Mouse (Mus musculus): ENCODE data around the gene Gm20521.

Gene Gm20521

GRCm38 (mm10) chr14:54892200-54892599 is 9.0 kb downstream of the Gm20521 start, which contains the start of gene Pabpn1:
Gene Pabpn1, plus strand, starts transcription at chr14:54892500.
- no peak for DNase-seq (ENCODE audit: low read depth in 2 of 2, low spot score in 2 of 2)

- DNase-seq (ENCODE audit: low read depth in 2 of 2, low spot score in 2 of 2), result peak; percentile 96 to 98
Observed at GRCm38 (mm10) chr14:54893651-54894181, 10.5 kb downstream of the Gm20521 start.

GRCm38 (mm10) chr14:54894296-54895151 is 11.3 kb downstream of the Gm20521 start:
- no peak for DNase-seq (ENCODE audit: low read depth in 2 of 2, low spot score in 2 of 2)

GRCm38 (mm10) chr14:54897445-54897844 is 14.2 kb downstream of the Gm20521 start:
- DNase-seq (ENCODE audit: low read depth in 2 of 2, low spot score in 2 of 2), result no peak

- DNase-seq (ENCODE audit: low read depth in 2 of 2, low spot score in 2 of 2), result peak; percentile 50 to 66
Observed at GRCm38 (mm10) chr14:54900383-54900782, 17.1 kb downstream of the Gm20521 start.

- no peak for DNase-seq (ENCODE audit: low read depth in 2 of 2, low spot score in 2 of 2)
Observed at GRCm38 (mm10) chr14:54903641-54904040, 20.4 kb downstream of the Gm20521 start.

- DNase-seq (ENCODE audit: low read depth in 2 of 2, low spot score in 2 of 2), result no peak
Observed at GRCm38 (mm10) chr14:54908682-54909081, 25.4 kb downstream of the Gm20521 start.

- DNase-seq (ENCODE audit: low read depth in 2 of 2, low spot score in 2 of 2), result no peak
Observed at GRCm38 (mm10) chr14:54912109-54912850, 29.0 kb downstream of the Gm20521 start.

GRCm38 (mm10) chr14:54912886-54913285 is 29.6 kb downstream of the Gm20521 start, which contains the start of gene Slc22a17:
Gene Slc22a17, minus strand, starts transcription at chr14:54913132.
- DNase-seq (ENCODE audit: low read depth in 2 of 2, low spot score in 2 of 2), result peak in 1 of 2 experiments; percentile 16

- no peak for DNase-seq (ENCODE audit: low read depth in 2 of 2, low spot score in 2 of 2)
Observed at GRCm38 (mm10) chr14:54913343-54913742, 30.1 kb downstream of the Gm20521 start.

GRCm38 (mm10) chr14:54920076-54920685 is 36.9 kb downstream of the Gm20521 start:
- no peak for DNase-seq (ENCODE audit: low read depth in 2 of 2, low spot score in 2 of 2)

- DNase-seq (ENCODE audit: low read depth in 2 of 2, low spot score in 2 of 2), result no peak
Observed at GRCm38 (mm10) chr14:54924641-54925348, 41.6 kb downstream of the Gm20521 start.

GRCm38 (mm10) chr14:54925349-54926342 is 42.4 kb downstream of the Gm20521 start, which contains the start of gene Efs:
Gene Efs, minus strand, starts transcription at chr14:54926126.
- no peak for DNase-seq (ENCODE audit: low read depth in 2 of 2, low spot score in 2 of 2)

GRCm38 (mm10) chr14:54926401-54927158 is 43.3 kb downstream of the Gm20521 start:
- no peak for DNase-seq (ENCODE audit: low read depth in 2 of 2, low spot score in 2 of 2)

- no peak for DNase-seq (ENCODE audit: low read depth in 2 of 2, low spot score in 2 of 2)
Observed at GRCm38 (mm10) chr14:54927296-54927695, 44.1 kb downstream of the Gm20521 start.

GRCm38 (mm10) chr14:54929801-54930200 is 46.6 kb downstream of the Gm20521 start:
- no peak for DNase-seq (ENCODE audit: low read depth in 2 of 2, low spot score in 2 of 2)

GRCm38 (mm10) chr14:54930431-54930830 is 47.2 kb downstream of the Gm20521 start:
- no peak for DNase-seq (ENCODE audit: low read depth in 2 of 2, low spot score in 2 of 2)

- no peak for DNase-seq (ENCODE audit: low read depth in 2 of 2, low spot score in 2 of 2)
Observed at GRCm38 (mm10) chr14:54932645-54933150, 49.5 kb downstream of the Gm20521 start, which contains the start of gene Il25. Gene Il25, plus strand, starts transcription at chr14:54932695.

Measured in CD8-positive naive resting alpha-beta T cell, adult 2 months (primary cell).